Mouse (Mus musculus) embryonic facial prominence, embryonic 11.5 days (tissue): Measurements from ENCODE around the gene A530016L24Rik. TPM values are rescaled to one million over a fixed set of nuclear protein-coding genes. Genes with fewer than 3 reads are reported as not detected.
A peak's percentile ranks its signal among the peaks of the same experiment; 100 is the strongest.

Source experiments
- ATAC-seq: fragments of 200-750 bp; cut with Nextera tagmentation; replicated peaks from 2 replicates; pipeline ENCODE4 v1.8.0; 2017; ENCODE audit warnings: low read depth; ENCODE audit not compliant: insufficient number of reproducible peaks, low FRiP score, low TSS enrichment
- DNase-seq: peaks from one replicate; pipeline ENCODE4 v3.0.0-alpha.2; 2015; ENCODE audit warnings: low spot score
- H3K27ac ChIP-seq: fragments of 300-500 bp; sonication (generic); replicated peaks from 2 replicates; pipeline ENCODE4 v1.5.1; 2014; ENCODE audit warnings: mild to moderate bottlenecking, low read depth, low read length, control low read depth
- H3K27me3 ChIP-seq: fragments of 300-500 bp; sonication (generic); 2 replicates; pipeline ENCODE4 v1.6.1; 2014; ENCODE audit warnings: mild to moderate bottlenecking, low read length, moderate library complexity, mixed read lengths; ENCODE audit not compliant: control insufficient read depth, insufficient read depth
- H3K36me3 ChIP-seq: fragments of 300-500 bp; sonication (generic); replicated peaks from 2 replicates; pipeline ENCODE4 v1.6.1; 2014; ENCODE audit warnings: low read depth, mild to moderate bottlenecking, low read length, moderate library complexity, mixed read lengths; ENCODE audit not compliant: control insufficient read depth, insufficient read depth
- H3K4me1 ChIP-seq: fragments of 300-500 bp; sonication (generic); 2 replicates; pipeline ENCODE4 v1.6.1; 2014; ENCODE audit warnings: low read length, mixed read lengths; ENCODE audit not compliant: control insufficient read depth, insufficient read depth
- H3K4me2 ChIP-seq: fragments of 300-500 bp; sonication (generic); 2 replicates; pipeline ENCODE4 v1.6.1; 2014; ENCODE audit warnings: low read depth, mild to moderate bottlenecking, control low read depth, low read length, moderate library complexity
- H3K4me3 ChIP-seq: fragments of 300-500 bp; sonication (generic); 2 replicates; pipeline ENCODE4 v1.5.1; 2014; ENCODE audit warnings: low read depth, low read length, control low read depth
- H3K9ac ChIP-seq: fragments of 300-500 bp; sonication (generic); replicated peaks from 2 replicates; pipeline ENCODE4 v1.6.1; 2014; ENCODE audit warnings: mild to moderate bottlenecking, control low read depth, low read length
- H3K9me3 ChIP-seq: fragments of 300-500 bp; sonication (generic); replicated peaks from 2 replicates; pipeline ENCODE4 v1.6.1; 2016; ENCODE audit warnings: mild to moderate bottlenecking, low read length, inconsistent platforms, mixed read lengths; ENCODE audit not compliant: control insufficient read depth
- WGBS: fragments of 180-500 bp; shearing (Covaris S2); extraction: QIAGEN DNeasy Blood & Tissue Kit; methylation state at CpG from one replicate; pipeline ENCODE4 v1.1.7; 2014; 5-methylcytosine and 5-hydroxymethylcytosine counted together
- polyA plus RNA-seq: library from polyadenylated mRNA; unstranded; fragments of >200 nt; fragmentation: Nextera tagmentation; extraction: Ambion mirVana; gene quantifications from 2 replicates; pipeline ENCODE4 v1.2.1, GENCODE M21; 2014

A530016L24Rik gene
- polyA plus RNA-seq, 1 experiment from 2014 or later = not detected

DNA sequence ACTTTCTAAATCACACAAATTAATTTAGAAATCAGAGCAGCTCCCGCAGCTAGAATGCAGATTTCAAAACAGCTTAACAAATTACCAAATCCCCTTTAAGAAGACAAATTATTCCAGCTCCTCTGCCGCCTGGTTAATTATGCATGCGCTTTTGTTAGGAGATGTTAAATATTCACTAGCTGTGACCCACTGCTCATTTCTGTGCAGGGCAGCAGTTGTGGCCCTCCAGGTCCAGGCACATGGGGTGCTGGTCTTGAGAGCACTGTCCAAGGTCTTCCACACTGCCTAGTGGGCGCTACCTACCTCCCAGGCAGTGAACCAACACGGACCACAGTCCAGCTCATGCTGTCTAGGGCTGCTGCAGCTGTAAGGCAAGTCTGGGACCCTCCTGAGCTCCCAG is 19.0 kb upstream of the A530016L24Rik start:
- H3K4me2 ChIP-seq = no peak overlapping the region
- no peak overlapping the region for H3K4me3 ChIP-seq
- no peaks in the 10 kb centered on the region for H3K9me3 ChIP-seq
- WGBS = 69% methylated on average over 5 of the region's 5 CpGs
- no peaks in the 10 kb centered on the region for H3K36me3 ChIP-seq
- ATAC-seq = no peak
- DNase-seq = no peak
- H3K27me3 ChIP-seq = no peaks in the 10 kb centered on the region
- H3K9ac ChIP-seq = no peak overlapping the region
- H3K27ac ChIP-seq = no peak overlapping the region
- H3K4me1 ChIP-seq = no peaks in the 10 kb centered on the region

DNA sequence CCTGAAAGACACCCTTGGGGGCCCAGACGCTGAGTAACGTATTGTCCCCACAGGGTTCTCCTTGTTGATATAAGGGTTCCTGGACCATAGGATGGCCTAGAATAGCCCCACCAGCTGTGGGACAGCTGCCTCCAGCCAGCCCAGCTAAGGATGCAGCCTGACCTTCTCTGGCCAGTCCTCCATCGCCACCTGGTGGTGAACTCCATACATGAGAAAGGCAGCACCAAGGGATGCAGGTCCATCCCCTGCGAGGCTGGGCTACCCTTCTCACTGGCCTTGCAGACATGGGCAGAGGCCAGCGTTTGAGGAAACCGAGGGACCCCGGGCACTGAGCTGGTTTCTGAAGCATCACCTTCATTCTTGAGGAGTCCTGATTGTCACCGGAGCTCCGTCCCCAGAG is 15.5 kb upstream of the A530016L24Rik start:
- H3K27ac ChIP-seq = no peak overlapping the region
- no peak overlapping the region for H3K9ac ChIP-seq
- ATAC-seq = peak; percentile 63; the same call in 1 of the 2 replicates
- H3K4me1 ChIP-seq = no peaks in the 10 kb centered on the region
- no peaks in the 10 kb centered on the region for H3K9me3 ChIP-seq
- no peak overlapping the region for H3K4me3 ChIP-seq
- H3K27me3 ChIP-seq = no peaks in the 10 kb centered on the region
- no peak overlapping the region for H3K4me2 ChIP-seq
- WGBS = 23% methylated on average over 9 of the region's 9 CpGs
- DNase-seq = peak; percentile 89
- no peaks in the 10 kb centered on the region for H3K36me3 ChIP-seq

DNA sequence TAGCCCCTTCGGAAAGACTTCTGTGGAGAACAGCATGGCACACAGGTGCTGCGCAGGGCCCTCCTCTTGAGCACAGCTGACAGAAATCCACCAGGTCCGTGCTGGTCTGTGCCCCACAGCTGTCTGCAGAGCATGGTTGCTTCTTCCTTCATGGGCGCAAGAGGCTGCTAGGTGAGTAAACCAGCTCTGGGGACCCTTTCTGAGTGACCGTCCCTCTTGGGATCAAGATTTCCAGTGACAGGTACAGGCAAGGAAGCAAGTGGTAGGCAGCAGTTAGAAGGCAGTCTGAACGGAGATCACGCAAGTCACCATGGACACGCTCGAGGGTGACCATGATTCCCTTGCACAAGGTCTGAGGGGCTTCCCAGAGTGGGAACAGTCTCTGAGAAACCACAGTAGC is 287 bp downstream of the A530016L24Rik start:
- H3K36me3 ChIP-seq = no peaks in the 10 kb centered on the region
- DNase-seq (no peak), ATAC-seq (no peak)
- no peak overlapping the region for H3K27ac ChIP-seq
- 90% methylated on average over 9 of the region's 9 CpGs for WGBS
- H3K9ac ChIP-seq = no peak overlapping the region
- H3K4me2 ChIP-seq = no peak overlapping the region
- no peak overlapping the region for H3K4me3 ChIP-seq
- no peaks in the 10 kb centered on the region for H3K9me3 ChIP-seq
- no peaks in the 10 kb centered on the region for H3K4me1 ChIP-seq
- no peaks in the 10 kb centered on the region for H3K27me3 ChIP-seq

DNA sequence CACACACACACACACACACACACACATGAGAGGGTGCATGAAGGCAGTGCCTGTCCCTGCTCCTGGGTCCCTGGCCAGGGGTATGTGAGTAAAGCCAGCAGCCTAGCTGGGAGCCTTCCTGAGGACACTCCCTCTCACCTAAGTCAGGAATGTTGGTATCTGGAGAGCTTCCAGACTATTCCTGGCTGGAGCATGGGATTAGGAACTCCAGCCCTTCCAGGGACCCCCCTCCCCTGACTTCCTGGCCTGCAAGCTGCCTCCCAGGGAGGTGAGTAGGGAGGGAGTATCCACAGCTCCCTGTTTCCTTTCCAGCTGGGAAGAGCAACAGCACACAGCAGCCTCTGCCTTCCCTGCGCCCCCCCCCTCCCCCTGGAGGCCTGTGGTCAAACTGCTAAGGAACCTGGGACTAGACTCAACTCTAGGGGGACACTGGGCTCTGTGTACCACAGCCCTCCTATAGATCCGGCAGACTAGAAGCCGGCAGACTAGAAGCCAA is 1.2 kb downstream of the A530016L24Rik start:
- H3K27ac ChIP-seq = no peak overlapping the region

DNA sequence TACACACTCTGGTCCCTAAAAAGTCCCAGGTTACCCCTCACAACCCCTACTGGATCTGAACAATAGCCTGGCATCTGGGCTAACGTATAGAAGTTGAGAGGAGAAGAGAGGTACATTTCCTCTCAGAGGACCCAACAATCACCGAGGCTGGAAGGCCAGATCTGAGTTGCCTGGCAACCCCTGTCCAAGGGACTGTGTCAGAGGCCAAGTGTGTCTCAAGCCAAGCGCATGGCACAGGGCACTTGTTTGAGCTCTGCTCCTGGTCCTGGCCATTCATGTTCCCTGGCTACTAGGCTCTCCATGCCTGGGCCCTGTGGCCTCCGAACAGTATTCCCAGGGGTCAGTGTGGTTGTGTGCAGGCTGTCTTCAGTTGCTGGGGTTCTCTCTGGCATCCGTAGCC is 6.9 kb downstream of the A530016L24Rik start:
- 78% methylated on average over 5 of the region's 5 CpGs for WGBS
- no peaks in the 10 kb centered on the region for H3K27me3 ChIP-seq
- H3K4me3 ChIP-seq = no peak overlapping the region
- no peak overlapping the region for H3K27ac ChIP-seq
- H3K36me3 ChIP-seq = no peaks in the 10 kb centered on the region
- H3K9ac ChIP-seq = no peak overlapping the region
- ATAC-seq (no peak), DNase-seq (no peak)
- no peaks in the 10 kb centered on the region for H3K9me3 ChIP-seq
- no peaks in the 10 kb centered on the region for H3K4me1 ChIP-seq
- no peak overlapping the region for H3K4me2 ChIP-seq

More for the DNA sequence above, 1.2 kb downstream of the A530016L24Rik start:
- H3K27me3 ChIP-seq = no peaks in the 10 kb centered on the region
- no peak overlapping the region for H3K4me3 ChIP-seq
- no peak; the same call in 1 of the 2 replicates for ATAC-seq
- H3K4me2 ChIP-seq = no peak overlapping the region
- H3K9me3 ChIP-seq = no peaks in the 10 kb centered on the region
- WGBS = 10% methylated on average over 3 of the region's 3 CpGs
- H3K36me3 ChIP-seq = no peaks in the 10 kb centered on the region
- DNase-seq = no peak
- no peaks in the 10 kb centered on the region for H3K4me1 ChIP-seq
- H3K9ac ChIP-seq = no peak overlapping the region

DNA sequence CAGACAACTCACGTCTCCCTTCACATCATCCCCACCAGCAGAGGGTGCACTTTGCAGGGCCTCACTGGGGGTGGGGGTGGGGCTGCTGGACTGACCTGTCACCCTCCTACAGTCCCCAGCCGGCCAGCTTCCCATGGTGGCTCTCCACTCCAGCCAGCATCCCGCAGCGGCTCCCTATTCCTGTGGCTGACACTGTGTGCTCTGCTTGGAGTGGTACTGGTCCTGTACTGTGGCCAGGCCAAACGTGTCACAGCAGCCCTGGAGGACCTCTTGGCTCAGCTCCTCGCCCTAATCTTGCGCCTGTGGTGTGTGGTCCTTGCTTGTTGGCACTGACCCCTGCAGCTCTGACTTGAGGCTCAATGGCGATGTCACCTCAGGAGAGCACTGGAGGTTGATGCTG is 8.5 kb downstream of the A530016L24Rik start:
- H3K4me3 ChIP-seq = no peak overlapping the region
- WGBS = 77% methylated on average over 8 of the region's 8 CpGs
- ATAC-seq = no peak

DNA sequence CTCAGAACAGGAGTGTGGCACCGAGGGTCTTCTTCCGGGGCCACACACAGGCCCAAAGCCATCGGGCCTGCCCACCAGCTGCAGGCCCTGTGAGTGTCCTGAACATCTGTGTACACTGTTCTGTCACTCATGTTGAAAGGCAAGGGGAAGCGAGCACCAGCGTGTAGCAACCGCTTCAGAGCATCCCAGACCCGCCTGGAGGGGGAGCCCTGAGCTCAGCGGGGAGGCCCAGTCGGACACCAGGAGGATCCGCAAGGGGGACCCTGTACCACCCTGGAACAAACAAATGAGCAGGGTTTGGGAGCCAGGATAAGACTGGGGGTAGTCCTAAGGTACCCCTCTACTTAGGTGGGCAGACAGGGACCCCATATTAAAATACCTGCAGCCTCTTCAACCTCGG is 9.4 kb downstream of the A530016L24Rik start:
- 34% methylated on average over 11 of the region's 11 CpGs for WGBS
- H3K9me3 ChIP-seq = no peaks in the 10 kb centered on the region
- no peaks in the 10 kb centered on the region for H3K27me3 ChIP-seq
- no peaks in the 10 kb centered on the region for H3K36me3 ChIP-seq
- H3K27ac ChIP-seq = no peak overlapping the region
- ATAC-seq = 0 out of 2 replicates have a peak, but pooled peaks have one; percentile 22
- no peaks in the 10 kb centered on the region for H3K4me1 ChIP-seq
- no peak overlapping the region for H3K4me3 ChIP-seq
- DNase-seq = peak; percentile 44
- H3K4me2 ChIP-seq = no peak overlapping the region
- H3K9ac ChIP-seq = no peak overlapping the region

More for the DNA sequence above, 8.5 kb downstream of the A530016L24Rik start:
- H3K36me3 ChIP-seq = no peaks in the 10 kb centered on the region
- H3K27ac ChIP-seq = no peak overlapping the region
- H3K4me2 ChIP-seq = no peak overlapping the region
- no peaks in the 10 kb centered on the region for H3K9me3 ChIP-seq
- no peak overlapping the region for H3K9ac ChIP-seq
- no peaks in the 10 kb centered on the region for H3K4me1 ChIP-seq
- DNase-seq = no peak
- no peaks in the 10 kb centered on the region for H3K27me3 ChIP-seq

DNA sequence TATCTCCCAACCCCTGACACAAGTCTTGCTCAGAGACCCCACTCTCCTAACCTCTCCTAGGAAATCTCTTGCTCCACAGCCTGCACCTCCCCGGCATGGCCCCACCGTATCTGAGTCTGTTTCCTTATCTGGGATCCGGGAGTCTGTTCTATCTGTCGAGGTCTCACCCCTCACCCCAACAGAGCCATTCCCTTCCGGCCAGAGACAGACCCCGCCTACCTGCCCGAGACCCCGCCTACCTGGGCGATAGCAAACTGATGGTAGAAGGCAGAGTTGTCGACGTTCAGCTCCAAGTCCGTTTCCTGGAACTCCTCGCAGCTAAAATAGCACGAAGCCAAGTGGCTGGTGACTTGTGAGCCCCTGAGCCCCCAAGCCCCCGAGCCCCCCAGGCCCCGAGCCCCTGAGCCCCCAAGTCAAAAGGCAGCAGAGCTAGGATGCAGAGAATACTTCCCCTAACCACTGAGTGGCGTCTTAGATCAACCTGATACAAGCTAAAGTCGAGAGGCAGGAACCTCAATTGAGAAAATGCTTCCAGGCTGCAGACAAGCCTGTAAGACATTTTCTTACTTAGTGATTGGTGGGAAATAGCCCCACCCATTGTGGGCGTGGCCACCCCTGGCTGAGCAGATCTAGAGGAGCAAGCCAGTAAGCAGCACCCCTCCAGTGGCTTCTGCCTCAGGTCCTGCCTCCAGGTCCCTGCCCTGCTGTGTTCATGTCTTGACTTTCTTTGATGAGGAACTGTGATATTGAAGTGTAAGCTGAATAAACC is 13.9 kb downstream of the A530016L24Rik start:
- Histone ChIP-seq H3K4me3 (no peak overlapping the region), H3K27ac (no peak overlapping the region), H3K27me3 (no peaks in the 10 kb centered on the region), H3K4me1 (no peaks in the 10 kb centered on the region), H3K4me2 (no peak overlapping the region), H3K9ac (no peak overlapping the region), H3K9me3 (no peaks in the 10 kb centered on the region), H3K36me3 (no peaks in the 10 kb centered on the region)
- WGBS = 33% methylated on average over 19 of the region's 19 CpGs
- no peak for DNase-seq
- ATAC-seq = no peak
